Mouse (Mus musculus): ENCODE results near the gene Pdzrn4. TPM values are rescaled to one million over a fixed set of nuclear protein-coding genes. Genes with fewer than 3 reads are reported as not detected.

Gene Pdzrn4
- total and polyA plus RNA-seq, 2 experiments: not detected

DNA sequence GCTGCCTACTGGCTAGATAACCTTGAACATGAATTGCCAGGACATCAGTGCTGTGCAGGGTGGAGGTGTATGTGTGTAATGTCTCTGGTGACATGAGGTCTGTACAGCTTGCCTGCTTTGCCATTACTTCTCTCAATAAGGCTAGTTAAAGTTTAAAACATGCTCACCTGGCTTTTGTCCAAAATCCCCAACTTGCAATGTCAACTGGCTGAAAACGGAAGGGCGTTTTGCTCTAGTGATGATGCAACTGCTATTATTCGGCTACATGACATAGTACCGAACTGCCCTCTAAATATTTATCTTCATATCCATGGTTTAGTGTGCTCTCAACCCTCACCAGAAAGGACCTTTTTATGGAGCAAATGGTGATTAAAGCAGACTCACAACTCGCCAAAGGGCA, 161.9 kb downstream of the Pdzrn4 start:
- no peaks in the 10 kb centered on the region for H3K27me3 ChIP-seq (ENCODE audit: control insufficient read depth, insufficient read depth, low read length)
- no peaks in the 10 kb centered on the region for H3K79me2 ChIP-seq (ENCODE audit: control insufficient read depth, insufficient read depth, low read length)
- no peaks in the 10 kb centered on the region for H3K4me1 ChIP-seq (ENCODE audit: control insufficient read depth, insufficient read depth, low read length)
- H3K36me3 ChIP-seq (ENCODE audit: control insufficient read depth, insufficient read depth, low read length): no peaks in the 10 kb centered on the region
- H3K4me3 ChIP-seq (ENCODE audit: insufficient read depth, low read depth, low read length): no peak overlapping the region
- no peak overlapping the region for H3K9ac ChIP-seq (ENCODE audit: low read depth, low read length)
- peak; percentile 54 for DNase-seq (ENCODE audit: extremely low read depth, low read depth, low spot score)
- WGBS: 26% methylated on average over 5 of the region's 5 CpGs
- H3K27ac ChIP-seq (replicated peaks; ENCODE audit: insufficient read depth, low read depth, low read length): no peak overlapping the region
- TF ChIP-seq CTCF (IDR thresholded peaks at IDR 0.05; ENCODE audit: low read depth, low read length) (no peak), POLR2A (IDR thresholded peaks at IDR 0.05; ENCODE audit: extremely low read depth, insufficient read depth, low read length) (no peak)

- Histone ChIP-seq H3K4me1 (ENCODE audit: control insufficient read depth, insufficient read depth, low read length) (no peaks in the 10 kb centered on the region), H3K36me3 (ENCODE audit: control insufficient read depth, insufficient read depth, low read length) (no peaks in the 10 kb centered on the region), H3K4me3 (ENCODE audit: insufficient read depth, low read depth, low read length) (no peak overlapping the region), H3K9ac (ENCODE audit: low read depth, low read length) (no peak overlapping the region), H3K27ac (replicated peaks; ENCODE audit: insufficient read depth, low read depth, low read length) (no peak overlapping the region), H3K27me3 (ENCODE audit: control insufficient read depth, insufficient read depth, low read length) (no peaks in the 10 kb centered on the region), H3K79me2 (ENCODE audit: control insufficient read depth, insufficient read depth, low read length) (no peaks in the 10 kb centered on the region)
- no peak for DNase-seq (ENCODE audit: extremely low read depth, low read depth, low spot score)
- 80% methylated on average over 6 of the region's 6 CpGs for WGBS
- TF ChIP-seq CTCF (IDR thresholded peaks at IDR 0.05; ENCODE audit: low read depth, low read length) (no peak), POLR2A (IDR thresholded peaks at IDR 0.05; ENCODE audit: extremely low read depth, insufficient read depth, low read length) (no peak)
Observed at GRCm38 (mm10) chr15:92562149-92562548, 165.5 kb downstream of the Pdzrn4 start.

- no peak overlapping the region for H3K27ac ChIP-seq (replicated peaks; ENCODE audit: insufficient read depth, low read depth, low read length)
- no peak overlapping the region for H3K9ac ChIP-seq (ENCODE audit: low read depth, low read length)
- 57% methylated on average over 2 of the region's 2 CpGs for WGBS
- TF ChIP-seq CTCF (IDR thresholded peaks at IDR 0.05; ENCODE audit: low read depth, low read length) (no peak), POLR2A (IDR thresholded peaks at IDR 0.05; ENCODE audit: extremely low read depth, insufficient read depth, low read length) (no peak)
- H3K27me3 ChIP-seq (ENCODE audit: control insufficient read depth, insufficient read depth, low read length): 0 out of 2 replicates have a peak, but pooled peaks cover 1% of the 10 kb centered on the region
- H3K4me3 ChIP-seq (ENCODE audit: insufficient read depth, low read depth, low read length): no peak overlapping the region
- DNase-seq (ENCODE audit: extremely low read depth, low read depth, low spot score): no peak
- no peaks in the 10 kb centered on the region for H3K79me2 ChIP-seq (ENCODE audit: control insufficient read depth, insufficient read depth, low read length)
- H3K4me1 ChIP-seq (ENCODE audit: control insufficient read depth, insufficient read depth, low read length): no peaks in the 10 kb centered on the region
- no peaks in the 10 kb centered on the region for H3K36me3 ChIP-seq (ENCODE audit: control insufficient read depth, insufficient read depth, low read length)
Observed at GRCm38 (mm10) chr15:92563576-92563975, 166.9 kb downstream of the Pdzrn4 start.

DNA sequence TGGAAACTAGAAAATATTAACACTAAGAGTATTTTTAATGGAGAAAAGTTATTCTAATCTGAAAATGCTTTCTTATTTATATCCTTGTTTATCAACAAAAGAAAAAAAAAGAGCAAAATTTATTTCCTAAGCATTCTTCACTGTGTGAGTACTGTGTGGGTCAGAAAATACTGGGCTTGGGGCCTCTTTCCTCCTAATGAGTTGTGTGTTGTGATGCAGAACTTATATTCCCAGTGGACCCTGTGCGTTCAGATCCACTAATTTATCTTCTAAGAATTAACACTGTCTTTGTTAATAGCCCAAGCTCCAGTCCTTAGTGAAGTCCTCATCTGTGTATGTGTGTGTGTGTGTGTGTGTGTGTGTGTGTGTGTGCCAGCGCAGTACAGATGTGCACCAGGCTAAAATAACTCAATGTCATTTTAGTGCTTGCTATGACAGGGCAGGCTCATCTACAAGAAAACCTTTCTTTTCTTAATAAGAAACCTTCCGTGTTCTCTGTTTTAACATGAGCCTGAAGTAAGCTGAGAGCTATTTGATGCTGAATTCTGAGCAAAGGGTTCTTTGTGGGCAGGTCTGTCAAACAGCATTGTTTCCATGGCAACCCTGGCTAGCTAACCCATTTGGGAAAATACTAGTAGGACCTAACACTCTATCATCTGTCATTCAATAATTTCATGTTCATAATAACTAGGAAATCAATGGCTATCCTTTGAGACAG, 174.0 kb downstream of the Pdzrn4 start:
- no peak for TF ChIP-seq CTCF (IDR thresholded peaks at IDR 0.05; ENCODE audit: low read depth, low read length)
- TF ChIP-seq POLR2A (IDR thresholded peaks at IDR 0.05; ENCODE audit: extremely low read depth, insufficient read depth, low read length): no peak
- Histone ChIP-seq H3K79me2 (ENCODE audit: control insufficient read depth, insufficient read depth, low read length) (no peaks in the 10 kb centered on the region), H3K27me3 (ENCODE audit: control insufficient read depth, insufficient read depth, low read length) (peaks cover 4% of the 10 kb centered on the region; the same call in 1 of the 2 replicates), H3K4me1 (ENCODE audit: control insufficient read depth, insufficient read depth, low read length) (no peaks in the 10 kb centered on the region), H3K9ac (ENCODE audit: low read depth, low read length) (no peak overlapping the region), H3K36me3 (ENCODE audit: control insufficient read depth, insufficient read depth, low read length) (no peaks in the 10 kb centered on the region), H3K27ac (replicated peaks; ENCODE audit: insufficient read depth, low read depth, low read length) (no peak overlapping the region), H3K4me3 (ENCODE audit: insufficient read depth, low read depth, low read length) (no peak overlapping the region)
- WGBS: 79% methylated on average over 3 of the region's 3 CpGs
- no peak for DNase-seq (ENCODE audit: extremely low read depth, low read depth, low spot score)

DNA sequence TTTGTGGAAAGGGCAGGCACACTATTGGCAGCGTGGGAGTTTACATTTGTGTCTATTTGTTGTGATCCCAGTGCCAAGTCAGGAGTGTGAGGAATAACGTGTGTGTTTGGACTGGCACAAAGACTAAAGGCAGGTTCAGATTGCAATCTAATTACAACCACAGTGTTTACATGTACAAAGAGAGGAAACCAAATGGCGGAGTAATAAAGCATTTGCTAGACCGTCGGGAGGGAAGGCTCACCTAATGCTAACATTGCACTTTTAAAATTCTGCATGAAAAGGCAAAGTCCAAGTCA, 174.5 kb downstream of the Pdzrn4 start:
- Histone ChIP-seq H3K79me2 (ENCODE audit: control insufficient read depth, insufficient read depth, low read length) (no peaks in the 10 kb centered on the region), H3K36me3 (ENCODE audit: control insufficient read depth, insufficient read depth, low read length) (no peaks in the 10 kb centered on the region), H3K9ac (ENCODE audit: low read depth, low read length) (no peak overlapping the region), H3K4me1 (ENCODE audit: control insufficient read depth, insufficient read depth, low read length) (no peaks in the 10 kb centered on the region), H3K27me3 (ENCODE audit: control insufficient read depth, insufficient read depth, low read length) (peaks cover 4% of the 10 kb centered on the region; the same call in 1 of the 2 replicates), H3K27ac (replicated peaks; ENCODE audit: insufficient read depth, low read depth, low read length) (no peak overlapping the region), H3K4me3 (ENCODE audit: insufficient read depth, low read depth, low read length) (no peak overlapping the region)
- WGBS: 21% methylated on average over 5 of the region's 5 CpGs
- TF ChIP-seq POLR2A (IDR thresholded peaks at IDR 0.05; ENCODE audit: extremely low read depth, insufficient read depth, low read length) (no peak), CTCF (IDR thresholded peaks at IDR 0.05; ENCODE audit: low read depth, low read length) (no peak)
- peak; percentile 51 for DNase-seq (ENCODE audit: extremely low read depth, low read depth, low spot score)

- TF ChIP-seq POLR2A (IDR thresholded peaks at IDR 0.05; ENCODE audit: extremely low read depth, insufficient read depth, low read length): no peak
- no peak for TF ChIP-seq CTCF (IDR thresholded peaks at IDR 0.05; ENCODE audit: low read depth, low read length)
- WGBS: 88% methylated on average over 11 of the region's 11 CpGs
Observed at GRCm38 (mm10) chr15:92577476-92577875, 180.8 kb downstream of the Pdzrn4 start.

More at GRCm38 (mm10) chr15:92577476-92577875, 180.8 kb downstream of the Pdzrn4 start:
- H3K36me3 ChIP-seq (ENCODE audit: control insufficient read depth, insufficient read depth, low read length): no peaks in the 10 kb centered on the region
- 0 out of 2 replicates have a peak, but pooled peaks cover 2% of the 10 kb centered on the region for H3K27me3 ChIP-seq (ENCODE audit: control insufficient read depth, insufficient read depth, low read length)
- no peaks in the 10 kb centered on the region for H3K79me2 ChIP-seq (ENCODE audit: control insufficient read depth, insufficient read depth, low read length)
- no peaks in the 10 kb centered on the region for H3K4me1 ChIP-seq (ENCODE audit: control insufficient read depth, insufficient read depth, low read length)
- H3K9ac ChIP-seq (ENCODE audit: low read depth, low read length): no peak overlapping the region
- H3K4me3 ChIP-seq (ENCODE audit: insufficient read depth, low read depth, low read length): no peak overlapping the region
- H3K27ac ChIP-seq (replicated peaks; ENCODE audit: insufficient read depth, low read depth, low read length): no peak overlapping the region
- DNase-seq (ENCODE audit: extremely low read depth, low read depth, low spot score): no peak

Data from liver, adult 2 months (tissue).